Mouse (Mus musculus) myocyte (in vitro differentiated cells): ENCODE measurements at regions not wholly inside any gene's neighbourhood (a gene's known extent, or its start where the extent isn't known, plus 50 kb on each side); places are given as distances from the start of the nearest gene placed in this dataset.

Experiments
- CEBPB ChIP-seq: IDR thresholded peaks from 2 replicates; pipeline ENCODE4 v1.6.1; 2011; ENCODE audit warnings: mild to moderate bottlenecking, moderate library complexity; ENCODE audit not compliant: poor library complexity, insufficient read depth, severe bottlenecking
- E2F4 ChIP-seq: IDR thresholded peaks from one replicate; pipeline ENCODE4 v1.6.1; 2011; ENCODE audit warnings: mild to moderate bottlenecking, control low read depth, moderate library complexity; ENCODE audit not compliant: insufficient read depth
- MAX ChIP-seq: IDR thresholded peaks from one replicate; pipeline ENCODE4 v1.6.1; 2011; ENCODE audit warnings: low read depth, mild to moderate bottlenecking, control low read depth
- MYOD1 ChIP-seq, 3 experiments: IDR thresholded peaks; one replicate each; pipeline ENCODE4 v1.6.1; 2011; ENCODE audit warnings: control low read depth in 2 of 3, low read depth in 2 of 3, mild to moderate bottlenecking in 2 of 3, moderate library complexity in 1 of 3; ENCODE audit not compliant: insufficient read length in 2 of 3, control insufficient read depth in 1 of 3
- MYOG ChIP-seq, 3 experiments: IDR thresholded peaks; one replicate each; pipeline ENCODE4 v1.6.1; 2011; ENCODE audit warnings: control low read depth in 2 of 3, low read depth in 2 of 3, mild to moderate bottlenecking in 2 of 3; ENCODE audit not compliant: insufficient read length in 2 of 3, control insufficient read depth in 1 of 3, insufficient read depth in 1 of 3
- POLR2A ChIP-seq: IDR thresholded peaks from one replicate; pipeline ENCODE4 v1.6.1; 2011; ENCODE audit warnings: low read depth, mild to moderate bottlenecking, control low read depth, moderate library complexity; ENCODE audit not compliant: insufficient read length
- POLR2AphosphoS2 ChIP-seq: IDR thresholded peaks from one replicate; pipeline ENCODE4 v1.6.1; 2011; ENCODE audit warnings: low read depth, control low read depth; ENCODE audit not compliant: insufficient read length
- SRF ChIP-seq: IDR thresholded peaks from one replicate; pipeline ENCODE4 v1.6.1; 2011; ENCODE audit warnings: low read depth; ENCODE audit not compliant: control insufficient read depth, insufficient read length
- TCF12 ChIP-seq: IDR thresholded peaks from one replicate; pipeline ENCODE4 v1.6.1; 2011; ENCODE audit warnings: mild to moderate bottlenecking, control low read depth; ENCODE audit not compliant: poor library complexity, insufficient read depth, severe bottlenecking
- USF1 ChIP-seq: IDR thresholded peaks from one replicate; pipeline ENCODE4 v1.6.1; 2011; ENCODE audit warnings: low read depth, mild to moderate bottlenecking, control low read depth, moderate library complexity

- TF ChIP-seq POLR2A = no peak
- TF ChIP-seq CEBPB = no peak
- TF ChIP-seq SRF = no peak
- no peak for TF ChIP-seq POLR2AphosphoS2
- no peak for TF ChIP-seq E2F4
- TF ChIP-seq MYOG (IDR thresholded peaks at IDR 0.05; ENCODE audit: control insufficient read depth in 1 of 3, insufficient read depth in 1 of 3, insufficient read length in 2 of 3, low read depth in 2 of 3) = no peak
- no peak for TF ChIP-seq MYOD1 (IDR thresholded peaks at IDR 0.05; ENCODE audit: control insufficient read depth in 1 of 3, insufficient read length in 2 of 3, low read depth in 2 of 3)
- no peak for TF ChIP-seq TCF12
- TF ChIP-seq USF1 = no peak
- no peak for TF ChIP-seq MAX
Measured at GRCm38 (mm10) chr7:69576596-69576995, 789.9 kb downstream of the Nr2f2 start.
